Mouse (Mus musculus) hindbrain, embryonic 16.5 days (tissue): ENCODE results near the gene Zic3. TPM values are rescaled to one million over a fixed set of nuclear protein-coding genes. Genes with fewer than 3 reads are reported as not detected.

Experiments
- ATAC-seq: fragments of 200-750 bp; cut with Nextera tagmentation; 2 replicates; pipeline ENCODE4 v1.8.0; 2017; ENCODE audit warnings: moderate TSS enrichment, moderate library complexity
- H3K27ac ChIP-seq: fragments of 300-500 bp; sonication (generic); 2 replicates; pipeline ENCODE4 v1.5.1; 2014; ENCODE audit warnings: low read depth, mild to moderate bottlenecking, control low read depth, low read length, moderate library complexity
- H3K27me3 ChIP-seq: fragments of 300-500 bp; sonication (generic); replicated peaks from 2 replicates; pipeline ENCODE4 v1.6.1; 2014; ENCODE audit warnings: low read length; ENCODE audit not compliant: control insufficient read depth, insufficient read depth
- H3K36me3 ChIP-seq: fragments of 300-500 bp; sonication (generic); 2 replicates; pipeline ENCODE4 v1.6.1; 2014; ENCODE audit warnings: mild to moderate bottlenecking, low read length, moderate library complexity, mixed read lengths; ENCODE audit not compliant: control insufficient read depth, insufficient read depth
- H3K4me1 ChIP-seq: fragments of 300-500 bp; sonication (generic); 2 replicates; pipeline ENCODE4 v1.6.1; 2014; ENCODE audit warnings: low read depth, low read length; ENCODE audit not compliant: control insufficient read depth, insufficient read depth
- H3K4me2 ChIP-seq: fragments of 300-500 bp; sonication (generic); 2 replicates; pipeline ENCODE4 v1.6.1; 2014; ENCODE audit warnings: mild to moderate bottlenecking, low read length, control low read depth, moderate library complexity
- H3K4me3 ChIP-seq: fragments of 300-500 bp; sonication (generic); 2 replicates; pipeline ENCODE4 v1.5.1; 2014; ENCODE audit warnings: mild to moderate bottlenecking, low read length, control low read depth, moderate library complexity
- H3K9ac ChIP-seq: fragments of 300-500 bp; sonication (generic); 2 replicates; pipeline ENCODE4 v1.6.1; 2014; ENCODE audit warnings: low read depth, mild to moderate bottlenecking, control low read depth, low read length, moderate library complexity
- H3K9me3 ChIP-seq: fragments of 300-500 bp; sonication (generic); 2 replicates; pipeline ENCODE4 v1.6.1; 2014; ENCODE audit warnings: mild to moderate bottlenecking, low read length, moderate library complexity; ENCODE audit not compliant: control insufficient read depth
- WGBS: fragments of 180-500 bp; shearing (Covaris S2); extraction: QIAGEN DNeasy Blood & Tissue Kit; methylation state at CpG from one replicate; pipeline ENCODE4 v1.1.7; 2014; 5-methylcytosine and 5-hydroxymethylcytosine counted together
- polyA plus RNA-seq: library from polyadenylated mRNA; unstranded; fragments of >200 nt; fragmentation: Nextera tagmentation; extraction: Ambion mirVana; gene quantifications from 2 replicates; pipeline ENCODE4 v1.2.1, GENCODE M21; 2015

The Zic3 gene
- polyA plus RNA-seq, 1 experiment from 2014 or later: 15.8 TPM

DNA sequence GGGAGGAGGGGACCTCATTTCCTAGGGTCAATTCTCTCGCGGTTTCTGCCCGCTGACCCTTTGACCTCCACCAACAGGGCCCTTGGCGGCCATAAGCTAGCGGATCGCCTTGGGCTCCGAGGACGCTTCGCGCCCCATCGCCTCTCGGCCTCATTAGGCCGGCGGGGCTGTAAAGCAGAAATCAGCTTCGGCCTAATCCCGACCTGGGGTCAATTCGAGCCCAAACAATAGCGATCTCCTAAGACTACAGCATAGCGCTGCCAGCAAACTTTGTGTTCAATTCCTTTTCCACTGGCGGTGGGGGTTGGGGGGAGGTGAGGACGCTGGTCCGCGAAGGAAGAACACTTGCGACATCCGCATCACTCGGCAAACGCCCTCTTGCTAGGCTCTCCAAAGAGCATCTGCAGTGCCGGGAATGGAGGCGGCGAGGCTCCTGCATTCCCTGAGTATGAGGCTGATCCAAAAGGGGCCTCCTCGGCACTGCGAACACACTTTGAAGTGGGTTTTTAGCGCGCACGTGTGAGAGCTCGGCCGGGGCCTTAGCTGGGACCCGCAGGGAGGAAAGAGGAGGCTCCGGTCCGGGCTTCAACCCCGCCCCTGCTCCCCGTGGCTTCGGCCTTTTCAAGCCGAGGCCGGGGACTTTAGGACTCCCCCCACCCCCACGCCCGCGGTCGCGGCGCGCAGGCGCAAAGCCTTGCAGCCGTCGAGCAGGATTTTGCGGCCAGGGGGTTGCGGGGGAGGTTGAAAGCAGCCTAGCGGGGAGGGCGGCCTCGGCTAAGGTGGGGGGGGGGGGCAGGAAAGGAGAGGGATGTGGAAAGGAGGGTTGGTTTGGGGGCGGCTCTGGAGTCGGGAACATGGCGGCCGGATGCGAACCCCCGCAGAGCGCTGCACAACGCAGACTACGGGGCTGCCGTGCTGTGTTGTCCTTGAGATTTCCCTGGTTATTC lies 15.8 kb downstream of the Zic3 start:
- H3K27ac ChIP-seq: peak overlapping the region; percentile 71
- H3K4me3 ChIP-seq: peak overlapping the region; percentile 38
- no peaks in the 10 kb centered on the region for H3K4me1 ChIP-seq
- peak; percentile 91 for ATAC-seq
- peak overlapping the region; percentile 53 for H3K4me2 ChIP-seq
- no peaks in the 10 kb centered on the region for H3K9me3 ChIP-seq
- 19% methylated on average over 66 of the region's 70 CpGs for WGBS
- no peaks in the 10 kb centered on the region for H3K27me3 ChIP-seq
- no peaks in the 10 kb centered on the region for H3K36me3 ChIP-seq
- peak overlapping the region; percentile 47 for H3K9ac ChIP-seq

DNA sequence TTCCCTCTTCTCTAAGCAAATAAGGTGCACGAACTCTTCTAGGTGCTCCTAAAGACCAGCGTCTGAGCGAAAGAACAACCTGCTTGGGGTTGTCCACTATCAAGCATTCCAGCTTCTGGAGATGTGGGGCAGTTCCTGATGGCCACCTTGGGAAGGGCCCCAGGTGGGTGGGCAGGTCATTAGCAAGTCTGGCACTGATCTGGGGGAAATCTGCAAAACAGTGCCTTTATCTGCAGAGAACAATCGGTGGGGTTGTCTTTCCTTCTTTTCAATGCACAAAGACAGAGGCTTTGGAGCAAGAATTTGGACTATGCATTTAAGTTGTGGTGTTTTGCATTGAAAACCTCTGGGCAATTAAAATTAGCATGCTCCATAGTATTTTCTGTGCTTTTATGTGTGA lies 17.2 kb downstream of the Zic3 start:
- Histone ChIP-seq H3K27me3 (no peaks in the 10 kb centered on the region), H3K9me3 (no peaks in the 10 kb centered on the region), H3K4me2 (no peak overlapping the region), H3K36me3 (no peaks in the 10 kb centered on the region), H3K4me3 (no peak overlapping the region), H3K27ac (no peak overlapping the region), H3K9ac (no peak overlapping the region), H3K4me1 (no peaks in the 10 kb centered on the region)
- WGBS: 26% methylated on average over 4 of the region's 4 CpGs
- no peak for ATAC-seq

DNA sequence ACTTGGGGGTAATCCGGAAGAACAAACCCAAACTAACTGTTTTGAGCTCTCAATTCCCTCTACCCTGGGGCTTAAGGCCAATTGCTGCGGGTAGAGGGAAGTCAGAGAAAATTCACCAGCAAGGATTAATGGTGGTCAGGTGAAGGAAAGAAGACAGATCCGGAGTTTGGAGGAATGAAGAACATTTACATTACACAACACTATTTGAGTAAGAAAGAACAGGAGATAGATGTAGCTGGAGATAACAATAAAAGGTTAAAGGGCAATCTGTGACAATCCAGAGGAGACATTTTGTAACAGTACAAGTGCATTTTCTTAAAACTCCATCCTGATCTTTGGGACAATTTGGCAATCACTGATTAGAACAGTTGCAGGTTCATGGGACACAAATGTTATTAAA lies 19.4 kb downstream of the Zic3 start:
- Histone ChIP-seq H3K27ac (no peak overlapping the region), H3K9me3 (no peaks in the 10 kb centered on the region), H3K27me3 (no peaks in the 10 kb centered on the region), H3K4me1 (no peaks in the 10 kb centered on the region), H3K4me2 (no peak overlapping the region), H3K36me3 (no peaks in the 10 kb centered on the region), H3K9ac (no peak overlapping the region), H3K4me3 (no peak overlapping the region)
- no peak for ATAC-seq
- 55% methylated on average over 3 of the region's 3 CpGs for WGBS

DNA sequence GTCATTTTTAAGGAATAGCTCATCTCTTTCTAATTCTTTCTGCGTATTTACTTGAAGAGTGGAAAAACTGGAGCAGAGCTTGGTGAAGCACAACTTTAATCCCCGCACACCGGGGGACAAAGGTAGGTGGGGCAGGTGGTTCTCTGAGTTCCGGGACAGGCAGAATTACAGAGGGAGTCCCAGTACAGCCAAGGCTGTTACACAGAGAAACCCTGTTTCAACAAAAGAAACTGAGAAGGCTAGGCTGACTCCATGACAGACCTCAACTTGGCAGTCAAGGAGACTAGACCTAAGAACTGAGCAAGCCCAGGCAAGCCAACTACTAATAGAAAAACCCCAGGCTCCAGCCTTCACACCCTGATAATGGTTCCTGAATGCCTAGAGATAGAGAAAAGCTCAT lies 20.0 kb downstream of the Zic3 start:
- Histone ChIP-seq H3K9ac (no peak overlapping the region), H3K36me3 (no peaks in the 10 kb centered on the region), H3K27ac (no peak overlapping the region), H3K27me3 (no peaks in the 10 kb centered on the region), H3K9me3 (no peaks in the 10 kb centered on the region), H3K4me1 (no peaks in the 10 kb centered on the region), H3K4me3 (no peak overlapping the region), H3K4me2 (no peak overlapping the region)
- 88% methylated on average over 4 of the region's 4 CpGs for WGBS
- ATAC-seq: no peak
